Mouse (Mus musculus) heart, embryonic 12.5 days (tissue): ENCODE data around the gene Nes. TPM values are rescaled to one million over a fixed set of nuclear protein-coding genes. Genes with fewer than 3 reads are reported as not detected.

Experiments used
- ATAC-seq: fragments of 200-750 bp; cut with Nextera tagmentation; 2 replicates; pipeline ENCODE4 v1.8.0; 2017; ENCODE audit warnings: moderate TSS enrichment, moderate library complexity; ENCODE audit not compliant: insufficient number of reproducible peaks, low FRiP score
- H3K27ac ChIP-seq: fragments of 300-500 bp; sonication (generic); 2 replicates; pipeline ENCODE4 v1.5.1; 2016; ENCODE audit warnings: mild to moderate bottlenecking, moderate library complexity; ENCODE audit not compliant: poor library complexity, severe bottlenecking
- H3K27me3 ChIP-seq: fragments of 300-500 bp; sonication (generic); replicated peaks from 2 replicates; pipeline ENCODE4 v1.6.1; 2016; ENCODE audit warnings: mild to moderate bottlenecking, moderate library complexity
- H3K36me3 ChIP-seq: fragments of 300-500 bp; sonication (generic); 2 replicates; pipeline ENCODE4 v1.6.1; 2016; ENCODE audit warnings: mild to moderate bottlenecking, moderate library complexity
- H3K4me1 ChIP-seq: fragments of 300-500 bp; sonication (generic); replicated peaks from 2 replicates; pipeline ENCODE4 v1.6.1; 2016; ENCODE audit warnings: mild to moderate bottlenecking
- H3K4me2 ChIP-seq: fragments of 300-500 bp; sonication (generic); 2 replicates; pipeline ENCODE4 v1.6.1; 2016; ENCODE audit warnings: mild to moderate bottlenecking, moderate library complexity
- H3K4me3 ChIP-seq: fragments of 300-500 bp; sonication (generic); 2 replicates; pipeline ENCODE4 v1.5.1; 2016; ENCODE audit warnings: mild to moderate bottlenecking
- H3K9ac ChIP-seq: fragments of 300-500 bp; sonication (generic); 2 replicates; pipeline ENCODE4 v1.6.1; 2016; ENCODE audit warnings: mild to moderate bottlenecking, moderate library complexity
- H3K9me3 ChIP-seq: fragments of 300-500 bp; sonication (generic); replicated peaks from 2 replicates; pipeline ENCODE4 v1.6.1; 2016; ENCODE audit warnings: mild to moderate bottlenecking, moderate library complexity
- WGBS: fragments of 180-500 bp; shearing (Covaris S2); methylation state at CpG from one replicate; pipeline ENCODE4 v1.1.7; 2016; 5-methylcytosine and 5-hydroxymethylcytosine counted together
- polyA plus RNA-seq: library from polyadenylated mRNA; unstranded; fragments of >200 nt; fragmentation: Nextera tagmentation; extraction: Ambion mirVana; gene quantifications from 2 replicates; pipeline ENCODE4 v1.2.1, GENCODE M21; 2016

The Nes gene
- polyA plus RNA-seq, 1 experiment from 2014 or later = 34.6 TPM

- Histone ChIP-seq H3K9me3 (0 out of 2 replicates have a peak, but pooled peaks cover 4% of the 10 kb centered on the region), H3K27ac (no peak overlapping the region), H3K27me3 (peaks cover 96% of the 10 kb centered on the region), H3K4me1 (peaks cover 22% of the 10 kb centered on the region), H3K9ac (no peak overlapping the region), H3K36me3 (no peaks in the 10 kb centered on the region), H3K4me2 (peak overlapping the region; percentile 70), H3K4me3 (peak overlapping the region; percentile 49)
- WGBS = 2% methylated on average over 38 of the region's 38 CpGs
- no peak for ATAC-seq
Observed at GRCm38 (mm10) chr3:87999243-87999895, 28.5 kb downstream of the Nes start.

GRCm38 (mm10) chr3:88000181-88000580 is 29.3 kb downstream of the Nes start, which contains the start of gene Bcan:
TSS of gene Bcan (minus strand) at chr3:88000230.
- no peak within 1 kb of the TSS for H3K27ac ChIP-seq
- H3K36me3 ChIP-seq = no peaks in the 10 kb centered on the region
- H3K4me3 ChIP-seq = peak within 1 kb of the TSS; percentile 49
- H3K4me2 ChIP-seq = peak within 1 kb of the TSS; percentile 70
- ATAC-seq = no peak
- H3K9ac ChIP-seq = peak within 1 kb of the TSS; percentile 44; the same call in 1 of the 2 replicates
- under 1% methylated on average over 39 of the region's 39 CpGs for WGBS
- peaks cover 93% of the 10 kb centered on the region for H3K27me3 ChIP-seq
- peaks cover 22% of the 10 kb centered on the region for H3K4me1 ChIP-seq
- H3K9me3 ChIP-seq = 0 out of 2 replicates have a peak, but pooled peaks cover 4% of the 10 kb centered on the region

GRCm38 (mm10) chr3:88000816-88001595 is 30.1 kb downstream of the Nes start:
- H3K4me2 ChIP-seq = peak overlapping the region; percentile 70; the same call in 1 of the 2 replicates
- ATAC-seq = no peak
- no peak overlapping the region for H3K27ac ChIP-seq
- peaks cover 6% of the 10 kb centered on the region for H3K9me3 ChIP-seq
- H3K27me3 ChIP-seq = peaks cover 93% of the 10 kb centered on the region
- H3K36me3 ChIP-seq = no peaks in the 10 kb centered on the region
- WGBS = 10% methylated on average over 11 of the region's 11 CpGs
- H3K9ac ChIP-seq = no peak overlapping the region
- H3K4me1 ChIP-seq = peaks cover 22% of the 10 kb centered on the region
- H3K4me3 ChIP-seq = no peak overlapping the region

- Histone ChIP-seq H3K4me3 (no peak overlapping the region), H3K9me3 (peaks cover 9% of the 10 kb centered on the region), H3K27ac (no peak overlapping the region), H3K4me2 (no peak overlapping the region), H3K4me1 (peaks cover 15% of the 10 kb centered on the region), H3K9ac (no peak overlapping the region), H3K36me3 (no peaks in the 10 kb centered on the region), H3K27me3 (peaks cover 79% of the 10 kb centered on the region)
- WGBS = 2% methylated on average over 17 of the region's 17 CpGs
- ATAC-seq = no peak
Observed at GRCm38 (mm10) chr3:88002291-88002976, 31.6 kb downstream of the Nes start.

- Histone ChIP-seq H3K27me3 (peaks cover 57% of the 10 kb centered on the region), H3K36me3 (no peaks in the 10 kb centered on the region), H3K9ac (no peak overlapping the region), H3K4me2 (no peak overlapping the region), H3K4me1 (0 out of 2 replicates have a peak, but pooled peaks cover 3% of the 10 kb centered on the region), H3K27ac (no peak overlapping the region), H3K4me3 (no peak overlapping the region), H3K9me3 (peaks cover 9% of the 10 kb centered on the region)
- ATAC-seq = no peak
- 68% methylated on average over 18 of the region's 18 CpGs for WGBS
Observed at GRCm38 (mm10) chr3:88005822-88006786, 35.2 kb downstream of the Nes start.

GRCm38 (mm10) chr3:88010634-88011265 is 39.9 kb downstream of the Nes start:
- Histone ChIP-seq H3K9me3 (peaks cover 5% of the 10 kb centered on the region), H3K4me3 (no peak overlapping the region), H3K27me3 (peaks cover 31% of the 10 kb centered on the region), H3K4me2 (no peak overlapping the region), H3K36me3 (no peaks in the 10 kb centered on the region), H3K9ac (no peak overlapping the region), H3K4me1 (0 out of 2 replicates have a peak, but pooled peaks cover 3% of the 10 kb centered on the region), H3K27ac (no peak overlapping the region)
- 6% methylated on average over 6 of the region's 6 CpGs for WGBS
- ATAC-seq = no peak

GRCm38 (mm10) chr3:88022322-88023191 is 51.7 kb downstream of the Nes start:
- Histone ChIP-seq H3K27me3 (peaks cover 83% of the 10 kb centered on the region), H3K36me3 (no peaks in the 10 kb centered on the region), H3K4me1 (peaks cover 20% of the 10 kb centered on the region), H3K27ac (no peak overlapping the region), H3K4me3 (peak overlapping the region; percentile 56), H3K4me2 (peak overlapping the region; percentile 98), H3K9ac (peak overlapping the region; percentile 56), H3K9me3 (0 out of 2 replicates have a peak, but pooled peaks cover 2% of the 10 kb centered on the region)
- peak; percentile 91 for ATAC-seq
- under 1% methylated on average over 66 of the region's 66 CpGs for WGBS

- under 1% methylated on average over 81 of the region's 81 CpGs for WGBS
- Histone ChIP-seq H3K4me1 (peaks cover 20% of the 10 kb centered on the region), H3K4me2 (peak overlapping the region; percentile 98), H3K9me3 (peaks cover 9% of the 10 kb centered on the region), H3K27ac (no peak overlapping the region), H3K36me3 (no peaks in the 10 kb centered on the region), H3K27me3 (peaks cover 77% of the 10 kb centered on the region), H3K9ac (peak overlapping the region; percentile 56), H3K4me3 (peak overlapping the region; percentile 56)
- ATAC-seq = peak; percentile 46; the same call in 1 of the 2 replicates
Observed at GRCm38 (mm10) chr3:88023192-88024074, 52.6 kb downstream of the Nes start.

- H3K9ac ChIP-seq = no peak overlapping the region
- 54% methylated on average over 7 of the region's 7 CpGs for WGBS
- H3K27ac ChIP-seq = no peak overlapping the region
- ATAC-seq = no peak
- no peaks in the 10 kb centered on the region for H3K36me3 ChIP-seq
- no peak overlapping the region for H3K4me2 ChIP-seq
- peaks cover 27% of the 10 kb centered on the region for H3K4me1 ChIP-seq
- H3K9me3 ChIP-seq = peaks cover 11% of the 10 kb centered on the region
- no peak overlapping the region for H3K4me3 ChIP-seq
- H3K27me3 ChIP-seq = peaks cover 84% of the 10 kb centered on the region
Observed at GRCm38 (mm10) chr3:88026823-88027222, 55.9 kb downstream of the Nes start.
